7 mouse cellular contexts compared by ENCODE assay signal in the genomic region with DNA sequence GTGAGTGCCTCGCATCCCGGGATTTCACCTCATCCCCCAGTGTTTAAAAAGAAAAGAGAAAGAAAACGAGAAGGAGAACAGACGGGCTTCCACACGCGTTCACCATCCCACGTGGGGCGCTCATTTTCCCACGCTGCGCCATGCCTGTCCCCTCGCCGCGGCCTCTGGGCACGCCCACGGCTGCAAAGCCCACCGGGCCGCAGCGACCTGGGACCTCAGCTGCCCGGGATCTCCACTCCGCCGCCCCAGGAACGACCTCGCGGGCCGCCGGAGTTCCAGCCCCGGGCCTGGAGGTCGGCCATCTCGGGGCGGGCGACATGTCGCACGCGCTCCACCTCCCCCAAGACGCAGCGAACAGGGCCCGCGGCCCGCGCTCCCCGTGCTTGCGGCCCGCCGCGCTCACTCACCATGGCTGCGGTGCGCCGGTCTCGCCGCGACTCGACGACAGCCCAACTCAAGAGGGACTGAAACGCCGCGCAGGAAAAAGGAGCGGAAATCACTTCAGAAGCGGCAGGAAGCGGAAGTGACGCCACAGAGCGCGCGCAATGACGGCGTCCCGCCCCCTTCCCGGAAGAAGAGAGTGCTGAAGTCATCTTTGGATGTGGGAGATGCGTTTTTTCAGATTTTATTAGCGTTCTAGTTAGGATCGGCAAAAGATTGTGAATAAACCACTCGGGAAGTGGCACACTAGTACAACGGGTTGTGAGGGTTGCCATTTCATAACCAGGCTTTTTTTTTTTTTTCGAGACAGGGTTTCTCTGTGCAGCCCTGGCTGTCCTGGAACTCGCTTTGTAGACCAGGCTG. TPM values are rescaled to one million over a fixed set of nuclear protein-coding genes. Genes with fewer than 3 reads are reported as not detected.
DNase-seq lines count a peak whose midpoint lies in the region; ATAC-seq and TF ChIP-seq lines count a peak whose summit lies in the region.

Gene Snu13 (minus strand): TSS at position 519 of the 804 bp plus-strand sequence.

- H3K9ac ChIP-seq in embryonic facial prominence, embryonic 12.5 days: peak within 1 kb of the TSS; percentile 97
- peak within 1 kb of the TSS; percentile 97 for H3K9ac ChIP-seq in limb, embryonic 12.5 days (replicated peaks)
- H3K9ac ChIP-seq in midbrain, embryonic 15.5 days: peak within 1 kb of the TSS; percentile 97

- peak; percentile 59; the same call in 1 of the 2 replicates for ATAC-seq in embryonic facial prominence, embryonic 12.5 days (ENCODE audit: insufficient number of reproducible peaks, insufficient read depth, low FRiP score, low TSS enrichment)
- ATAC-seq in limb, embryonic 12.5 days (ENCODE audit: insufficient number of reproducible peaks, insufficient read depth, low FRiP score, low TSS enrichment, low read depth): peak; percentile 68; the same call in 1 of the 2 replicates
- ATAC-seq in midbrain, embryonic 15.5 days (replicated peaks): peak; percentile 92

- no peak for TF ChIP-seq CTCF in kidney, adult 2 months (conservative IDR thresholded peaks at IDR 0.05; ENCODE audit: insufficient read depth, insufficient read length, low read depth, low read length)
- TF ChIP-seq CTCF in spleen, adult 2 months (IDR thresholded peaks at IDR 0.05; ENCODE audit: extremely low read depth, insufficient read depth, insufficient read length, insufficient replicate concordance): no peak

- no peaks in the 10 kb centered on the region for H3K9me3 ChIP-seq in embryonic facial prominence, embryonic 12.5 days
- H3K9me3 ChIP-seq in limb, embryonic 12.5 days: no peaks in the 10 kb centered on the region
- H3K9me3 ChIP-seq in midbrain, embryonic 15.5 days: no peaks in the 10 kb centered on the region

- H3K4me1 ChIP-seq in embryonic facial prominence, embryonic 12.5 days: peaks cover 12% of the 10 kb centered on the region
- peaks cover 3% of the 10 kb centered on the region; the same call in 1 of the 2 replicates for H3K4me1 ChIP-seq in kidney, adult 2 months (ENCODE audit: control insufficient read depth, insufficient read depth, low read length)
- H3K4me1 ChIP-seq in limb, embryonic 12.5 days (replicated peaks): peaks cover 13% of the 10 kb centered on the region
- peaks cover 29% of the 10 kb centered on the region for H3K4me1 ChIP-seq in midbrain, embryonic 15.5 days
- peaks cover 6% of the 10 kb centered on the region; the same call in 1 of the 2 replicates for H3K4me1 ChIP-seq in spleen, adult 2 months (ENCODE audit: control insufficient read depth, insufficient read depth, insufficient read length)

- peak within 1 kb of the TSS; percentile 99 for H3K4me3 ChIP-seq in embryonic facial prominence, embryonic 12.5 days
- peak within 1 kb of the TSS; percentile 97 for H3K4me3 ChIP-seq in kidney, adult 2 months (ENCODE audit: insufficient read depth, low read depth, low read length)
- peak within 1 kb of the TSS; percentile 99 for H3K4me3 ChIP-seq in limb, embryonic 12.5 days (replicated peaks)
- peak within 1 kb of the TSS; percentile 83 for H3K4me3 ChIP-seq in midbrain, embryonic 15.5 days
- peak within 1 kb of the TSS; percentile 96 for H3K4me3 ChIP-seq in spleen, adult 2 months (ENCODE audit: extremely low read depth, insufficient read depth, insufficient read length)

- under 1% methylated on average over 72 of the region's 74 CpGs for WGBS in embryonic facial prominence, embryonic 12.5 days
- WGBS in kidney, adult 2 months: under 1% methylated on average over 74 of the region's 74 CpGs
- WGBS in limb, embryonic 12.5 days: under 1% methylated on average over 74 of the region's 74 CpGs
- under 1% methylated on average over 74 of the region's 74 CpGs for WGBS in midbrain, embryonic 15.5 days
- WGBS in spleen, adult 2 months: under 1% methylated on average over 74 of the region's 74 CpGs

- peak; percentile 91 for DNase-seq in adrenal gland, postnatal 25 days
- DNase-seq in heart, adult 18-20 months: peak; percentile 93 to 96
- peak; percentile 95 for DNase-seq in kidney, adult 2 months
- DNase-seq in spleen, adult 2 months (ENCODE audit: low read depth in 1 of 2, low spot score in 2 of 2): peak; percentile 74 to 90

- H3K4me2 ChIP-seq in embryonic facial prominence, embryonic 12.5 days (replicated peaks): peak within 1 kb of the TSS; percentile 84
- H3K4me2 ChIP-seq in limb, embryonic 12.5 days: peak within 1 kb of the TSS; percentile 95
- H3K4me2 ChIP-seq in midbrain, embryonic 15.5 days: peak within 1 kb of the TSS; percentile 89

- peak within 1 kb of the TSS; percentile 90 for H3K27ac ChIP-seq in embryonic facial prominence, embryonic 12.5 days
- peak within 1 kb of the TSS; percentile 83 for H3K27ac ChIP-seq in kidney, adult 2 months (ENCODE audit: insufficient read depth, low read depth, low read length)
- H3K27ac ChIP-seq in limb, embryonic 12.5 days: peak within 1 kb of the TSS; percentile 90
- H3K27ac ChIP-seq in midbrain, embryonic 15.5 days: peak within 1 kb of the TSS; percentile 87
- peak within 1 kb of the TSS; percentile 89 for H3K27ac ChIP-seq in spleen, adult 2 months (ENCODE audit: insufficient read depth, low read length)

- TF ChIP-seq POLR2A in kidney, adult 2 months (IDR thresholded peaks at IDR 0.05; ENCODE audit: low read depth, low read length): peak; percentile 68
- TF ChIP-seq POLR2A in spleen, adult 2 months (IDR thresholded peaks at IDR 0.05; ENCODE audit: low read depth, low read length): peak; percentile 75; the same call in 1 of the 2 replicates

- H3K36me3 ChIP-seq in embryonic facial prominence, embryonic 12.5 days: peaks cover 15% of the 10 kb centered on the region
- H3K36me3 ChIP-seq in kidney, adult 2 months (ENCODE audit: control insufficient read depth, insufficient read depth, low read length): peaks cover 2% of the 10 kb centered on the region
- H3K36me3 ChIP-seq in limb, embryonic 12.5 days: peaks cover 16% of the 10 kb centered on the region
- H3K36me3 ChIP-seq in midbrain, embryonic 15.5 days (replicated peaks): peaks cover 7% of the 10 kb centered on the region; the same call in 1 of the 2 replicates
- H3K36me3 ChIP-seq in spleen, adult 2 months (ENCODE audit: control insufficient read depth, insufficient read depth, low read length): peaks cover 8% of the 10 kb centered on the region

- H3K27me3 ChIP-seq in embryonic facial prominence, embryonic 12.5 days: no peaks in the 10 kb centered on the region
- no peaks in the 10 kb centered on the region for H3K27me3 ChIP-seq in kidney, adult 2 months (replicated peaks; ENCODE audit: control insufficient read depth, insufficient read depth, low read length)
- H3K27me3 ChIP-seq in limb, embryonic 12.5 days: 0 out of 2 replicates have a peak, but pooled peaks cover 4% of the 10 kb centered on the region
- H3K27me3 ChIP-seq in midbrain, embryonic 15.5 days (replicated peaks): no peaks in the 10 kb centered on the region
- H3K27me3 ChIP-seq in spleen, adult 2 months (ENCODE audit: control insufficient read depth, insufficient read depth, low read length): no peaks in the 10 kb centered on the region

RNA-seq across cellular contexts. Expression of gene Snu13, which starts in this region (rescaled TPM):
- 83.1 and 99.8 TPM in 2 replicates for total RNA-seq in adrenal gland, postnatal 25 days (2021)
- polyA plus RNA-seq in embryonic facial prominence, embryonic 12.5 days (2016; fragmentation: Nextera tagmentation; extraction: Ambion mirVana): 255 and 260 TPM in 2 replicates
- 10 to 100 TPM; 47.3 to 53.5 TPM for total RNA-seq in heart, adult 18-20 months (2021)
- polyA plus RNA-seq in kidney, adult 2 months (2012; rRNA removed): 48.7 and 58.2 TPM in 2 replicates
- 263 and 272 TPM in 2 replicates for polyA plus RNA-seq in limb, embryonic 12.5 days (2016; fragmentation: Nextera tagmentation; extraction: Ambion mirVana)
- polyA plus RNA-seq in midbrain, embryonic 15.5 days (2015; fragmentation: Nextera tagmentation; extraction: Ambion mirVana): 231 and 247 TPM in 2 replicates
- 34.5 and 37.5 TPM in 2 replicates for polyA plus RNA-seq in spleen, adult 2 months (2012; rRNA removed)

Comparison
In these comparisons a context has a peak if more than half of its experiments do, and no peak if none do; other contexts are left out.
1. Peak in every context shown above with its lines: DNase-seq, ATAC-seq, H3K4me3 ChIP-seq and H3K27ac ChIP-seq.